Mouse (Mus musculus): Measurements from ENCODE around the gene Zbtb45. TPM values are rescaled to one million over a fixed set of nuclear protein-coding genes. Genes with fewer than 3 reads are reported as not detected.

The Zbtb45 gene
- total and polyA plus RNA-seq, 3 experiments: 16.8 to 36.3 TPM; not detected in 1

GRCm38 (mm10) chr7:12954896-12955295 is 54.9 kb downstream of the Zbtb45 start (continued):
- TF ChIP-seq USF2 (IDR thresholded peaks at IDR 0.05; ENCODE audit: borderline replicate concordance in 1 of 2, insufficient read depth in 1 of 2, low read depth in 1 of 2, low read length in 2 of 2): no peak
- peak in 1 of 2 experiments; percentile 33; a peak in 1 of 4 replicates for TF ChIP-seq EP300 (IDR thresholded peaks at IDR 0.05; ENCODE audit: low read depth in 1 of 2, low read length in 2 of 2)
- 0 out of 2 replicates have a peak, but pooled peaks have one; percentile 16 for TF ChIP-seq TBP (IDR thresholded peaks at IDR 0.05; ENCODE audit: low read depth, low read length)
- TF ChIP-seq BHLHE40 (IDR thresholded peaks at IDR 0.05; ENCODE audit: borderline replicate concordance, low read depth, low read length): no peak
- TF ChIP-seq JUND (IDR thresholded peaks at IDR 0.05; ENCODE audit: low read depth, low read length): no peak
- peak; percentile 58 for TF ChIP-seq MXI1 (IDR thresholded peaks at IDR 0.05; ENCODE audit: low read depth, low read length)
- TF ChIP-seq MYB (IDR thresholded peaks at IDR 0.05; ENCODE audit: low read depth, low read length): no peak
- TF ChIP-seq ELF1 (IDR thresholded peaks at IDR 0.05; ENCODE audit: low read depth, low read length): no peak
- no peak for TF ChIP-seq GATA1 (IDR thresholded peaks at IDR 0.05; ENCODE audit: low read depth, low read length)
- no peak for TF ChIP-seq POLR2AphosphoS2 (IDR thresholded peaks at IDR 0.05; ENCODE audit: low read length)
- no peak for TF ChIP-seq ETS1 (IDR thresholded peaks at IDR 0.05; ENCODE audit: low read depth, low read length)
- peak in 2 of 3 experiments; percentile 20 to 68; a peak in 4 of 6 replicates for TF ChIP-seq CTCF (IDR thresholded peaks at IDR 0.05 in 2 of 3, conservative IDR thresholded peaks at IDR 0.05 in 1 of 3; ENCODE audit: control insufficient read depth in 1 of 3, insufficient read depth in 1 of 3, low read depth in 2 of 3, low read length in 3 of 3, poor library complexity in 1 of 3, severe bottlenecking in 1 of 3)
- TF ChIP-seq ZKSCAN1 (IDR thresholded peaks at IDR 0.05; ENCODE audit: low read depth, low read length): no peak
- TF ChIP-seq TCF12 (IDR thresholded peaks at IDR 0.05; ENCODE audit: low read depth, low read length): no peak
- TF ChIP-seq E2F4 (IDR thresholded peaks at IDR 0.05; ENCODE audit: borderline replicate concordance, low read depth, low read length): no peak
- TF ChIP-seq NELFE (IDR thresholded peaks at IDR 0.05; ENCODE audit: low read depth, low read length): no peak
- TF ChIP-seq POLR2AphosphoS5 (IDR thresholded peaks at IDR 0.05; ENCODE audit: borderline replicate concordance, low read depth, low read length): no peak
- no peak for TF ChIP-seq TAL1 (IDR thresholded peaks at IDR 0.05; ENCODE audit: low read length)

Other genes starting within 250 kb of the Zbtb45 start
- not detected in 2 replicates for gene Zscan18, start 206.4 kb downstream of the Zbtb45 start, total RNA-seq (2012; rRNA removed)
- gene Zscan18, start 206.4 kb downstream of the Zbtb45 start, polyA plus RNA-seq (2012; ENCODE audit: insufficient read depth in 1 of 2, insufficient read length in 2 of 2, low read depth in 1 of 2, low replicate concordance in 2 of 2, missing spikeins in 1 of 2): under 1 TPM in 1 of 2 experiments, not detected in 1; 0.04 TPM
- 2.8 and 3.2 TPM in 2 replicates for gene Zfp329, start 191.2 kb downstream of the Zbtb45 start, total RNA-seq (2012; rRNA removed)
- 1 to 10 TPM in 1 of 2 experiments, not detected in 1; 3.4 TPM for gene Zfp329, start 191.2 kb downstream of the Zbtb45 start, polyA plus RNA-seq (2012; ENCODE audit: insufficient read depth in 1 of 2, insufficient read length in 2 of 2, low read depth in 1 of 2, low replicate concordance in 2 of 2, missing spikeins in 1 of 2)
- 27.5 and 28.2 TPM in 2 replicates for gene Zfp110, start 175.3 kb downstream of the Zbtb45 start, total RNA-seq (2012; rRNA removed)
- 10 to 100 TPM; 17.0 to 86.6 TPM for gene Zfp110, start 175.3 kb downstream of the Zbtb45 start, polyA plus RNA-seq (2012; ENCODE audit: insufficient read depth in 1 of 2, insufficient read length in 2 of 2, low read depth in 1 of 2, low replicate concordance in 2 of 2, missing spikeins in 1 of 2)
- gene Zfp128, start 128.9 kb downstream of the Zbtb45 start, total RNA-seq (2012; rRNA removed): 1.1 TPM in 2 replicates
- gene Zfp128, start 128.9 kb downstream of the Zbtb45 start, polyA plus RNA-seq (2012; ENCODE audit: insufficient read depth in 1 of 2, insufficient read length in 2 of 2, low read depth in 1 of 2, low replicate concordance in 2 of 2, missing spikeins in 1 of 2): 1 to 10 TPM in 1 of 2 experiments, not detected in 1; 1.5 TPM
- 1.3 and 2.5 TPM in 2 replicates for gene Zscan22, start 112.2 kb downstream of the Zbtb45 start, total RNA-seq (2012; rRNA removed)
- gene Zscan22, start 112.2 kb downstream of the Zbtb45 start, polyA plus RNA-seq (2012; ENCODE audit: insufficient read depth in 1 of 2, insufficient read length in 2 of 2, low read depth in 1 of 2, low replicate concordance in 2 of 2, missing spikeins in 1 of 2): 1 to 10 TPM in 1 of 2 experiments, not detected in 1; 7.1 TPM
- gene Rps5, start 87.7 kb downstream of the Zbtb45 start, total RNA-seq (2012; rRNA removed): 3,873 and 4,196 TPM in 2 replicates
- gene Rps5, start 87.7 kb downstream of the Zbtb45 start, polyA plus RNA-seq (2012; ENCODE audit: insufficient read depth in 1 of 2, insufficient read length in 2 of 2, low read depth in 1 of 2, low replicate concordance in 2 of 2, missing spikeins in 1 of 2): 1,000 to 10,000 TPM in 1 of 2 experiments, 100 to 1,000 TPM in 1; 960 to 2,915 TPM
- 0.89 and 1.0 TPM in 2 replicates for gene Rnf225, start 82.6 kb downstream of the Zbtb45 start, total RNA-seq (2012; rRNA removed)
- gene Rnf225, start 82.6 kb downstream of the Zbtb45 start, polyA plus RNA-seq (2012; ENCODE audit: insufficient read depth in 1 of 2, insufficient read length in 2 of 2, low read depth in 1 of 2, low replicate concordance in 2 of 2, missing spikeins in 1 of 2): 1 to 10 TPM in 1 of 2 experiments, not detected in 1; 2.3 TPM
- 5.9 and 9.9 TPM in 2 replicates for gene Zfp324, start 44.2 kb downstream of the Zbtb45 start, total RNA-seq (2012; rRNA removed)
- gene Zfp324, start 44.2 kb downstream of the Zbtb45 start, polyA plus RNA-seq (2012; ENCODE audit: insufficient read depth in 1 of 2, insufficient read length in 2 of 2, low read depth in 1 of 2, low replicate concordance in 2 of 2, missing spikeins in 1 of 2): 1 to 10 TPM in 1 of 2 experiments, not detected in 1; 5.2 TPM
- gene Zfp446, start 32.2 kb downstream of the Zbtb45 start, total RNA-seq (2012; rRNA removed): 3.4 TPM in 2 replicates
- 1 to 10 TPM in 1 of 2 experiments, not detected in 1; 4.9 TPM for gene Zfp446, start 32.2 kb downstream of the Zbtb45 start, polyA plus RNA-seq (2012; ENCODE audit: insufficient read depth in 1 of 2, insufficient read length in 2 of 2, low read depth in 1 of 2, low replicate concordance in 2 of 2, missing spikeins in 1 of 2)
- gene Slc27a5, start 11.8 kb downstream of the Zbtb45 start, total RNA-seq (2012; rRNA removed): not detected in 2 replicates
- gene Slc27a5, start 11.8 kb downstream of the Zbtb45 start, polyA plus RNA-seq (2012; ENCODE audit: insufficient read depth in 1 of 2, insufficient read length in 2 of 2, low read depth in 1 of 2, low replicate concordance in 2 of 2, missing spikeins in 1 of 2): under 1 TPM in 1 of 2 experiments, not detected in 1; 0.13 TPM
- gene Trim28, start 10.9 kb downstream of the Zbtb45 start, total RNA-seq (2012; rRNA removed): 605 and 702 TPM in 2 replicates
- gene Trim28, start 10.9 kb downstream of the Zbtb45 start, polyA plus RNA-seq (2012; ENCODE audit: insufficient read depth in 1 of 2, insufficient read length in 2 of 2, low read depth in 1 of 2, low replicate concordance in 2 of 2, missing spikeins in 1 of 2): 1,000 to 10,000 TPM in 1 of 2 experiments, 100 to 1,000 TPM in 1; 104 to 1,160 TPM
- 94.9 and 100 TPM in 2 replicates for gene Chmp2a, start 24.8 kb upstream of the Zbtb45 start, total RNA-seq (2012; rRNA removed)
- gene Chmp2a, start 24.8 kb upstream of the Zbtb45 start, polyA plus RNA-seq (2012; ENCODE audit: insufficient read depth in 1 of 2, insufficient read length in 2 of 2, low read depth in 1 of 2, low replicate concordance in 2 of 2, missing spikeins in 1 of 2): 100 to 1,000 TPM in 1 of 2 experiments, not detected in 1; 180 TPM
- gene Ube2m, start 28.2 kb upstream of the Zbtb45 start, total RNA-seq (2012; rRNA removed): 134 and 148 TPM in 2 replicates
- 100 to 1,000 TPM in 1 of 2 experiments, not detected in 1; 336 TPM for gene Ube2m, start 28.2 kb upstream of the Zbtb45 start, polyA plus RNA-seq (2012; ENCODE audit: insufficient read depth in 1 of 2, insufficient read length in 2 of 2, low read depth in 1 of 2, low replicate concordance in 2 of 2, missing spikeins in 1 of 2)
- 0.77 and 0.85 TPM in 2 replicates for gene Mzf1, start 44.7 kb upstream of the Zbtb45 start, total RNA-seq (2012; rRNA removed)
- gene Mzf1, start 44.7 kb upstream of the Zbtb45 start, polyA plus RNA-seq (2012; ENCODE audit: insufficient read depth in 1 of 2, insufficient read length in 2 of 2, low read depth in 1 of 2, low replicate concordance in 2 of 2, missing spikeins in 1 of 2): 1 to 10 TPM in 1 of 2 experiments, not detected in 1; 2.4 TPM
- gene Vmn1r85, start 85.1 kb upstream of the Zbtb45 start, total RNA-seq (2012; rRNA removed): not detected in 2 replicates
- not detected for gene Vmn1r85, start 85.1 kb upstream of the Zbtb45 start, polyA plus RNA-seq (2012; ENCODE audit: insufficient read depth in 1 of 2, insufficient read length in 2 of 2, low read depth in 1 of 2, low replicate concordance in 2 of 2, missing spikeins in 1 of 2)
- not detected in 2 replicates for gene Vmn1r86, start 109.9 kb upstream of the Zbtb45 start, total RNA-seq (2012; rRNA removed)
- gene Vmn1r86, start 109.9 kb upstream of the Zbtb45 start, polyA plus RNA-seq (2012; ENCODE audit: insufficient read depth in 1 of 2, insufficient read length in 2 of 2, low read depth in 1 of 2, low replicate concordance in 2 of 2, missing spikeins in 1 of 2): not detected
- gene Vmn1r87, start 130.1 kb upstream of the Zbtb45 start, total RNA-seq (2012; rRNA removed): not detected in 2 replicates
- gene Vmn1r87, start 130.1 kb upstream of the Zbtb45 start, polyA plus RNA-seq (2012; ENCODE audit: insufficient read depth in 1 of 2, insufficient read length in 2 of 2, low read depth in 1 of 2, low replicate concordance in 2 of 2, missing spikeins in 1 of 2): under 1 TPM in 1 of 2 experiments, not detected in 1; 0.01 TPM
- gene Vmn1r88, start 149.5 kb upstream of the Zbtb45 start, total RNA-seq (2012; rRNA removed): 0.04 TPM in 1 of 2 replicates, not detected in the other
- gene Vmn1r88, start 149.5 kb upstream of the Zbtb45 start, polyA plus RNA-seq (2012; ENCODE audit: insufficient read depth in 1 of 2, insufficient read length in 2 of 2, low read depth in 1 of 2, low replicate concordance in 2 of 2, missing spikeins in 1 of 2): not detected
- gene Vmn1r89, start 203.0 kb upstream of the Zbtb45 start, total RNA-seq (2012; rRNA removed): not detected in 2 replicates
- not detected for gene Vmn1r89, start 203.0 kb upstream of the Zbtb45 start, polyA plus RNA-seq (2012; ENCODE audit: insufficient read depth in 1 of 2, insufficient read length in 2 of 2, low read depth in 1 of 2, low replicate concordance in 2 of 2, missing spikeins in 1 of 2)